Mouse (Mus musculus) retina, postnatal 7 days (tissue): Measurements from ENCODE around the gene Ufsp1.
"Not testable (repeated sequence)": the region's sequence is repeated elsewhere in the genome, so short reads cannot be mapped to it uniquely, and the experiment has no call there.

Experiments
- DNase-seq: peaks from one replicate; pipeline ENCODE4 v3.0.0-alpha.2; 2012; ENCODE audit warnings: low read depth, low spot score

The Ufsp1 gene

GRCm38 (mm10) chr5:137293839-137294743, at the start of gene Ufsp1:
TSS of gene Ufsp1 (plus strand) at chr5:137294629.
- DNase-seq, result peak; percentile 91

- no peak for DNase-seq
Observed at GRCm38 (mm10) chr5:137263897-137264720, 30.3 kb upstream of the Ufsp1 start.

GRCm38 (mm10) chr5:137264787-137265186, 29.6 kb upstream of the Ufsp1 start:
- DNase-seq, result no peak

GRCm38 (mm10) chr5:137268131-137268910, 26.1 kb upstream of the Ufsp1 start:
- DNase-seq, result no peak

GRCm38 (mm10) chr5:137277360-137278342, 16.8 kb upstream of the Ufsp1 start:
- no peak for DNase-seq

GRCm38 (mm10) chr5:137284411-137284810, 10.0 kb upstream of the Ufsp1 start:
- DNase-seq, result not testable (repeated sequence)

GRCm38 (mm10) chr5:137285045-137285444, 9.4 kb upstream of the Ufsp1 start:
- DNase-seq, result no peak

GRCm38 (mm10) chr5:137285986-137286385, 8.4 kb upstream of the Ufsp1 start:
- DNase-seq, result no peak

GRCm38 (mm10) chr5:137286655-137287031, 7.8 kb upstream of the Ufsp1 start:
- DNase-seq, result peak; percentile 83

GRCm38 (mm10) chr5:137287032-137287952, 7.1 kb upstream of the Ufsp1 start, which contains the start of gene Ache:
TSS of gene Ache (plus strand) at chr5:137287519.
- no peak for DNase-seq

GRCm38 (mm10) chr5:137287953-137288743, 6.3 kb upstream of the Ufsp1 start:
- no peak for DNase-seq

- no peak for DNase-seq
Observed at GRCm38 (mm10) chr5:137288999-137289470, 5.4 kb upstream of the Ufsp1 start.

- no peak for DNase-seq
Observed at GRCm38 (mm10) chr5:137289591-137290365, 4.7 kb upstream of the Ufsp1 start.

- no peak for DNase-seq
Observed at GRCm38 (mm10) chr5:137290677-137291076, 3.8 kb upstream of the Ufsp1 start.

- DNase-seq, result no peak
Observed at GRCm38 (mm10) chr5:137291381-137291926, 3.0 kb upstream of the Ufsp1 start.

- no peak for DNase-seq
Observed at GRCm38 (mm10) chr5:137293282-137293681, 1.1 kb upstream of the Ufsp1 start.

- no peak for DNase-seq
Observed at GRCm38 (mm10) chr5:137294744-137295093, 290 bp downstream of the Ufsp1 start.
